Mouse (Mus musculus) C2C12 (cell line): ENCODE measurements around the gene Hba-a1.
"Not testable (repeated sequence)": the region's sequence is repeated elsewhere in the genome, so short reads cannot be mapped to it uniquely, and the experiment has no call there.

ENCODE experiments used
- CEBPB ChIP-seq: IDR thresholded peaks from one replicate; pipeline ENCODE4 v1.6.1; 2011; ENCODE audit warnings: low read depth, mild to moderate bottlenecking, control low read depth, moderate library complexity
- CTCF ChIP-seq: IDR thresholded peaks from one replicate; pipeline ENCODE4 v1.5.1; 2011; ENCODE audit not compliant: control insufficient read depth, insufficient read depth, insufficient read length
- FOSL1 ChIP-seq: IDR thresholded peaks from one replicate; pipeline ENCODE4 v1.8.0; 2011; ENCODE audit warnings: mild to moderate bottlenecking, low read length; ENCODE audit not compliant: poor library complexity, insufficient read depth, severe bottlenecking
- MAX ChIP-seq: IDR thresholded peaks from one replicate; pipeline ENCODE4 v1.6.1; 2011; ENCODE audit warnings: mild to moderate bottlenecking, control low read depth
- MYOG ChIP-seq: IDR thresholded peaks from one replicate; pipeline ENCODE4 v1.6.1; 2011; ENCODE audit not compliant: control insufficient read depth, insufficient read length; ENCODE audit errors: extremely low read depth
- USF1 ChIP-seq: IDR thresholded peaks from one replicate; pipeline ENCODE4 v1.6.1; 2011; ENCODE audit warnings: low read depth, mild to moderate bottlenecking, control low read depth, moderate library complexity

DNA sequence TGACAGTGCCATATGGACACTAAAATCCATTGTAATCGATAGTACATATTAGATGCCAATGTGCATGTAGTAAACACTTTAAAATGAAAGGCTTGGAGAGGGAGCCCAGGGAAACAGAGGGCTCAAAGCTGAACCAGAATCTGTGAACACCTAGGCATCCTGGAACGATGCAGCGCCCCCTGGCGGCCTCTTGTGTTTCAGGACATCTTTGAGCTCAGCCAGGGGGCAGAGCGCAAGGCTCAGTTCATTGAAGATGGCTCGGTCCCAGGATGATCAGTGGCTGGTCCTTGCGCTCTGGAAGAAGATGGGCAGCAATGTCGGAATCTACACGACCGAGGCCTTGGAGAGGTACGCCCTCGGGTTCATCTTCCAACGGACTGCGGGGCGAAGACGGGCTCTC, 16.6 kb downstream of the Hba-a1 start, which contains the start of gene Hbq1a:
- TF ChIP-seq CTCF, USF1, CEBPB, MAX, FOSL1, MYOG: not testable (repeated sequence)
